Mouse (Mus musculus) heart, postnatal 10 days (tissue): ENCODE data around the gene Nfasc. TPM values are rescaled to one million over a fixed set of nuclear protein-coding genes. Genes with fewer than 3 reads are reported as not detected.
A peak's percentile ranks its signal among the peaks of the same experiment; 100 is the strongest.

ENCODE experiments used
- DNase-seq, 2 experiments: peaks; one replicate each; pipeline ENCODE4 v3.0.0; 2021
- intact Hi-C: fragments of 180-260 bp; cut with DNase I; formaldehyde crosslinking; loops from one replicate; pipeline ENCODE4 v1.15.1; 2025
- total RNA-seq, 2 experiments: library from RNA; stranded (reverse); gene quantifications; 2 replicates each; pipeline ENCODE4 v1.2.3; 2021

Gene Nfasc
- total RNA-seq, 2 experiments from 2014 or later: 0.26 to 0.35 TPM

DNA sequence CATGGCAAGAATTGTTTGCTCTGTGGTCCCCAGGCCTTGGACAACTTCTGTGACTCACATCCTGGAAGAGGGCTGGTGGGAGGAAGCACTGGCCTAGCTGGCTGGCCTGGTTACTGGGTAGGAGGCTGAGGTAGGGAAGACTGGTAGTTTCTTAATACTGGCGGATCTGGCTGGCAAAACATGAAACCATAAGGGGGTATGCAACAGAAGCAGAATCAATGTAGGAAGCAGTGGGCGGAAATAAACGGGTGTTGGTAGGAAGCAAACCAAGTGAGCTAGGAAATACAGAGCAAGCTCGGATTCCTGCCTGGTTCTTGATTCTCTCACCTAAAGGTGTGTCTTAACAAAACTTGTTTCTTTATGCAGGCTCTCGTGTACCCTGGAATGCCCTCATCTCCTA is 149.5 kb downstream of the Nfasc start:
- intact Hi-C loops: loop anchor here (5.0 kb wide), 1 partner anchor 225 kb away; no protein-coding TSS in a partner anchor
- no peak for DNase-seq

GRCm38 (mm10) chr1:132591399-132591930 is 150.1 kb downstream of the Nfasc start:
- intact Hi-C loops: loop anchor here (5.0 kb wide), 1 partner anchor 224 kb away; no protein-coding TSS in a partner anchor
- no peak for DNase-seq

- intact Hi-C loops: no loop called here
Observed at GRCm38 (mm10) chr1:132586679-132587201, 154.9 kb downstream of the Nfasc start.

DNA sequence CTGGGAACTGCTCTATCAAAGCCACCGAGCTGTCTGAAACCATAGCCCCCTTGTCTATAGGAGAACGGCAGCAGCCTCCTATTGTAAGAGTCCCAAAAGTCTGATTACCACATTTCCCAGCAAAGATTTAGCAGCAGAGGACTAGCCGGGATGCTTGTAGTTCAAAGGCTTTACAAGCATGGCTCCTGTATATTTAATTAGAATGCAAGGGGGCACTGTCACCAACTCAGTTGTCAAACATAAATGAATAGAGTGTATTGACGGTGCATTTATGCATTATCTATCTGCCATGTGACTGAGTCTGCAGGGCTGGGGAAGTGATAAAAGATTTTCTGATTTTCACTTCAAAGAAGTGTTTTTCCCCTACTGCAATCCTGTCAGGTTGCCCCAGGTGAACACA is 156.2 kb downstream of the Nfasc start:
- DNase-seq: no peak
- intact Hi-C loops: no loop called here

More at GRCm38 (mm10) chr1:132586679-132587201, 154.9 kb downstream of the Nfasc start:
- DNase-seq: no peak

GRCm38 (mm10) chr1:132582998-132583604 is 158.5 kb downstream of the Nfasc start:
- DNase-seq: no peak
- intact Hi-C loops: no loop called here

- intact Hi-C loops: no loop called here
- DNase-seq: no peak
Observed at GRCm38 (mm10) chr1:132581845-132582839, 159.5 kb downstream of the Nfasc start.

GRCm38 (mm10) chr1:132580063-132580462 is 161.5 kb downstream of the Nfasc start:
- no peak for DNase-seq
- intact Hi-C loops: no loop called here

GRCm38 (mm10) chr1:132576845-132577244 is 164.8 kb downstream of the Nfasc start:
- no peak for DNase-seq
- intact Hi-C loops: no loop called here

DNA sequence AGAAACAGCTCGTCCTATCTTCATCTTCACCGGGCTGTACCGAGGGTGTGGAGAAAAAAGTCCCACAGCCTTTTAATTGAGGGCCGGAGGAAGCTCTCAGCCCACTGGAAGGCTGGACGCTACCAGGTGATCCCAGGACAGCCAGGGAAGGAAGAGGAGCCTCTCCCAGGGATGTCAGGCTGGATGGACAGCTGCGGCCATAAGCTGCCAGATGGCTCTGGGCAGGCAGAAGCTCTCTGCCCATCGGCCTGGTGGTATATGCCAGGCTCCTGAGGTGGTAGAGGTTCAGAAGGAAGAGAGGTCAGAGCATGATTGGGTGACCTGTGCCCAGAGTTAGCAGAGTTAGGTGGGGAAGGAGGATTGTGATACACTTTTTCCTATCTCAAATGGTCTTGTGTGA is 168.7 kb downstream of the Nfasc start:
- DNase-seq: no peak
- intact Hi-C loops: no loop called here

GRCm38 (mm10) chr1:132571613-132572012 is 170.0 kb downstream of the Nfasc start:
- intact Hi-C loops: no loop called here
- no peak for DNase-seq

GRCm38 (mm10) chr1:132570906-132571305 is 170.7 kb downstream of the Nfasc start:
- no peak for DNase-seq
- intact Hi-C loops: no loop called here

DNA sequence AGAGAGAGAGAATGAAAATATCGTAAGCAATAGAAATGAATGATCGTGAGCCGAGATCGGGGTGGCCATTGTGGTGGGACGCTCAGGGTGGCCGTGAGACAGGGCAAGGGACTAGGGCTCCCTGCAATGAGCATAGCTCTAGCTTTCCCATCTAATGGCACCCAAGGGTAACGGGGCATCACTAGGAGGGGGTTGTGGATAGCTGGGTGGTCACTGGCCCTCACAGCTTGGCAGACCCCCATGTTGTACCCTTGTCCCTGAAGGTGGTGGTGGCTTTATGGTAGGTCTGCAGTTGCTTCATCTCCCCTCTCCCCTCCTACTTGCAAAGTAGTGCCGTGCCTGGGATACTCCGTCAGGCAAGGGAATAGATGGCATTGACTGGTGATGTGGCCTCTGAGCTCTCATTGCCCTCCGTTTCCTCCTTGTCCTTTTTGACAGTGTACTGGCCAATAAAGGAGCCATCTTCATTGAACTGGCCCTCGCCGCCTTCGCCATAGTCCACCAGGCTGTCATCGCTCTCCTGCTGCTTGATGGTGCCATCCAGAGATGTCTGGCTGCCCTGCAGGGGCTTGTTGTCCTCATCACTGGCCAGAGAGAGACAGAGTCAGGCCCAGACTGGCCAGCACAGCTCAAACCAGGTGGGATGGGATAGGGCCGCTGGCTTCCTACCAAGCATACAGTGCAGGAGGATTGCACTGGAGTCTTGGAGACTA is 171.4 kb downstream of the Nfasc start:
- DNase-seq: no peak
- intact Hi-C loops: no loop called here

- no peak for DNase-seq
- intact Hi-C loops: no loop called here
Observed at GRCm38 (mm10) chr1:132569516-132569915, 172.1 kb downstream of the Nfasc start.

DNA sequence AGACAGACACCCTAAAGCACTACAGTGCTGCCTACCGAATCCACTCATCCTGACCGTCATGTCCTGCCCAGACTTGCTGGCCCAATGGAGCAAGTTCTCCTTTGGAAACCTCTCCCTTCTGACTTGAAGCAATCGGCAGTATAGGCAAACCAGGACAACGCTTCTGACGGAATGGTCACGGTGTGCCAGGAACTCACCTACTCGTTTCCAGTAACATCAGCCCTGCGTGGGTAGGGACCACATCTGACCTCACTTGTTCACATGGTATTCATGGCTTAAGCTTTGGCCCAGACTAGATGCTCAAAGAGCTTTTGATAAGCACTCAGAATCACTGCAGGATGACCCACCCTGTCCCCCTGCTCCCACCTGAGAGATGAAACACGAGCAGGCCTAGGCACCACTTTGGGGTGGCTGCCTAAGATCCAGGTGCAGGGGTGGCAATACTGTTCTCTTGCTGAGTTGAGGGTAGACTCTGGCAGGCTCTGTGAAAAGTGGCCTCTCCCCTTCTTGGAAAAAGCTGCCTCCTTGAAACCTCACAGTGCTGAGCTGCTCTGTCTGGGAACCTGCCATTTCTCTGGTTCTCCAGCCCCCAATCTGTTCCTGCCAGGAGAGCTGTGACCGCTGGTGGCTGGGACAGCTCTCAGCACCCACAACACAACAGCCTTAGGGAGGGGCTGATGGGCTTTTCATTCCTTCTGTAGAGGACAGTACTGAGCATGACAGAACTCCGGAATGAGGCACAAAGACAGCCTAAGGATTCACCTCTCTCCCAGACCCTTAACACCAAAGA is 174.1 kb downstream of the Nfasc start:
- intact Hi-C loops: no loop called here
- no peak for DNase-seq

DNA sequence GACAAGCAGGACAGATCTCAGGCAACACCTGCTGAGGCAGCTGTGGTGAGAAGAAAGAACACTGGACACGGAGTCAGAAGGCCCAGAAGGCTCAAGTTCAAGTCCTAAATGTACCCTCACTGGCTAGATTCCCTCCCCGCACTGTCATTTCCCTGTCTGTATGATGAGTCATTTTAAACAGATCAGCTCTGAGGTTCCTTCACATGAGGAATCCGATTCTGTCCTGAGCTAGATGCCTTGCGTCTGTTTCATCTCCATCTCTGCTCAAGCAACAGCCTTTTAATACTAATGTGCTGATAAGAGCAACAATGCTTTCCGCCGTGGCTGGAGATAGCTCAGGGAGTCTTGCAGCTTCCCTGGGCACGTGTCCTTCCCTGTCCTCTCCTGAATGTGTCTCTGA is 175.8 kb downstream of the Nfasc start:
- intact Hi-C loops: no loop called here
- DNase-seq: no peak

- intact Hi-C loops: no loop called here
Observed at GRCm38 (mm10) chr1:132564946-132565345, 176.7 kb downstream of the Nfasc start.

GRCm38 (mm10) chr1:132562337-132562795 is 179.2 kb downstream of the Nfasc start:
- intact Hi-C loops: no loop called here

More at GRCm38 (mm10) chr1:132564946-132565345, 176.7 kb downstream of the Nfasc start:
- DNase-seq: no peak

GRCm38 (mm10) chr1:132560907-132561700 is 180.5 kb downstream of the Nfasc start:
- peak; percentile 20 to 32 for DNase-seq
- intact Hi-C loops: no loop called here

More at GRCm38 (mm10) chr1:132562337-132562795, 179.2 kb downstream of the Nfasc start:
- DNase-seq: no peak

- DNase-seq: no peak
- intact Hi-C loops: no loop called here
Observed at GRCm38 (mm10) chr1:132559045-132559444, 182.6 kb downstream of the Nfasc start.
